Mouse (Mus musculus) layer of hippocampus, postnatal 14 days (tissue): ENCODE data around the gene Insm2. TPM values are rescaled to one million over a fixed set of nuclear protein-coding genes. Genes with fewer than 3 reads are reported as not detected.

Experiments
- DNase-seq, 2 experiments: peaks; one replicate each; pipeline ENCODE4 v3.0.0; 2021 to 2022; ENCODE audit warnings: low spot score in 2 of 2, mixed read lengths in 1 of 2
- total RNA-seq, 2 experiments: library from RNA; stranded (reverse); gene quantifications; 2 replicates each; pipeline ENCODE4 v1.2.3; 2021

Gene Insm2
- total RNA-seq, 2 experiments from 2014 or later: 0.23 to 0.33 TPM

GRCm38 (mm10) chr12:55600503-55600994, 1.3 kb downstream of the Insm2 start:
- peak in 1 of 2 experiments; percentile 9 for DNase-seq

GRCm38 (mm10) chr12:55604411-55604810, 5.2 kb downstream of the Insm2 start:
- DNase-seq: no peak

DNA sequence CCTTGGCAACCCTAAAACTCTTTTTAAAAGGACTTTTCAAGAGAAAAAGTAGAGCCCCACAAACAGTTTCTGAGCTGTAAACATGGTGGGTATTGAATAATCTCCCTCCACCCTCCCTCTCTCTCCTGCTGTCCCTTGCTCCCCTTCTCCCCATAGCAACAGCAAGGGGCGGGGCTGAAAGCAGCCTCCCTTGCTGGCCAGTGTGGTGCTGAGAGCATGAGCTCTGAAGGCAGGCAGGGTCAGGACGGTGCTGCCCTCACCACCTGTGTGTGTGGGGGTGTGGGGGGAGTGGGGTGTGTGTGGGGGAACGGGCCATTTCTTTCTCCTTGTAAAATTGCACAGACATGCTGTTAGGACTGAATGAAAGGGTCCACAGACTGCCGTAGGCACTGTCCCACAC, 8.7 kb downstream of the Insm2 start:
- DNase-seq: no peak

GRCm38 (mm10) chr12:55610812-55611211, 11.6 kb downstream of the Insm2 start:
- DNase-seq: no peak

GRCm38 (mm10) chr12:55620321-55620720, 21.1 kb downstream of the Insm2 start:
- peak in 1 of 2 experiments; percentile 55 for DNase-seq

DNA sequence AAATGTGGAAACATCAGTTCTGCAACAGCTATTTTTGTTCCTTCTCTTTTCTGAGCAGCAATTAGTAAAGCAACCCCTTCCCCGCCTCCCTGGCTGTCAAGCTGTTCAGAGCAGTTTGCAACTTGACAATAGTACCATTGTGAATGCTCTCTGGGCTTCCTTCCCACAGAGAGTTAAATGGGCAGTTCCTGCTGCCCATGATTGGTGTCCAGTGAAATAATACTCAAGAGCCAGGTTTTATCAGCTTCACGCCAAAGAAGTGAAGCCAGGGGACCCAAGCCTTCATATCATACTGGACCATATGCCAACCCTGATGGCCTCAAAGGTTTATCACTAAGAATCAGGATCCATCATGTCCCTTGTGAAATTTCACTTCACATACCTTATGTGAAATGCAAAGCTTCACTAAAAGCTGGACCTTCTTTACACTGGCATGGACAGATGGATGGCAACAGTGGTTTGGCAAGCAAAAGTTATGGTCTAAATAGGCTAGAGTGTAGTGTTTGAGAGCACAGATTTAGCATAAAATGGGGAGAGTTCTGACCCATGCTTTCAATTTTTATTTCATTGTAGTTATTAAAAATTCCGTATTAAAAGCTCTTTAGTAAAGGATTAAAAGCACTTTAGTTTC, 23.5 kb downstream of the Insm2 start:
- peak; percentile 21 to 60 for DNase-seq

- no peak for DNase-seq
These were observed 24.0 kb downstream of the Insm2 start for GRCm38 (mm10) chr12:55623254-55623653.

DNA sequence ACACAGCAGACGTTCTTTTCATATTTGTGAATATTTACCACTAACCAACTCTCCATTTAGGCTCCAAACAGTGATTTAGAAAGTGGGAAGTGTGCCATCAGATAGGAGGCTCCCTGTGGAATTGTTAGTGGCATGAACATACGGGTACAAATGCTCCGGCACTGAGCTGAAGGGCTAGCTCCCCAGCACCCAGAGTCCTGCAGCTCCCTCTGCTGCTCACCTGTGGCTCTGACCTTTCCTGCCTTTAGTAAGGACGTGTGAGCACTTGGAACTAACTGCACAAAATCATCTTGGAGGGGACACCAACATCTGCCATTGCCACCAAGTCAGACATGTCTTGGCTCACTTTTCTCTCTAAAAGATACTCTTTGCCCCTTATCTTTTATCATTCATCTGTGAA, 27.5 kb downstream of the Insm2 start:
- no peak for DNase-seq

DNA sequence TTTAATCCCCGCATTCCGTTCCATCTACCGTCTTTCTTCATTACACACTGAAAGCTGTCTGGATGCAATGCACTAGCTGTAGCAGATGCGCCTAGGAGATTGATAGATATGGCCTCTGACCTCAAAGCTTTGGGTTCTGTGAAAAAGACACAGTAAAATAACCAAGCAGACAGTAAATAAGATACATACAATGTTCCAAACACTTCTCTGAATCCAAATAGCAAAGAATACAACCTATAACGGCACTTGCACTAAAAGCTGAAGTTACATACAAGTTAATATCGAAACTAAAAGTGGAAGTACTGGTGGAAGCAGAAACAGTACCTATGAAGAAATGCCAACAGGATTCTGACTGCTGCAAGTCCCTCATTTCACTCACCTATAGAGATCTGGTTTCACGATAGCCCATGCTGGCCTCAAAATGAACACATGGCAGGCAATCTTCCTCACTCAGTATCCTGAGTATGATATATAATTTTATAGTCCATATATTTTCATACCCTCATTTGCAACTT, 48.8 kb downstream of the Insm2 start:
- DNase-seq: no peak

Other genes starting within 250 kb of the Insm2 start
- 100 to 1,000 TPM; 140 to 142 TPM for gene Psma6, start 215.2 kb upstream of the Insm2 start, total RNA-seq
- gene Nfkbia, start 106.8 kb upstream of the Insm2 start, total RNA-seq: 10 to 100 TPM; 35.2 to 43.8 TPM
- not detected for gene Aldoart2, start 34.2 kb upstream of the Insm2 start, total RNA-seq
- gene Ralgapa1, start 221.7 kb downstream of the Insm2 start, total RNA-seq: 100 to 1,000 TPM; 113 to 125 TPM
- gene Brms1l, start 236.9 kb downstream of the Insm2 start, total RNA-seq: 10 to 100 TPM; 62.7 to 64.6 TPM